Mouse (Mus musculus) C2C12 (cell line): ENCODE results near the gene Ndufs7. TPM values are rescaled to one million over a fixed set of nuclear protein-coding genes. Genes with fewer than 3 reads are reported as not detected.

Experiments
- H3K27me3 ChIP-seq: one replicate; pipeline ENCODE4 v1.6.1; 2011; ENCODE audit not compliant: control insufficient read depth, insufficient read depth, insufficient read length
- H3K36me3 ChIP-seq: one replicate; pipeline ENCODE4 v1.6.1; 2011; ENCODE audit not compliant: control insufficient read depth, insufficient read depth
- H3K4me3 ChIP-seq: one replicate; pipeline ENCODE4 v1.5.1; 2011; ENCODE audit warnings: mild to moderate bottlenecking, control low read depth; ENCODE audit not compliant: poor library complexity, insufficient read depth, severe bottlenecking
- H3K79me2 ChIP-seq: one replicate; pipeline ENCODE4 v1.6.1; 2011; ENCODE audit not compliant: control insufficient read depth, insufficient read depth
- H3K79me3 ChIP-seq: one replicate; pipeline ENCODE4 v1.6.1; 2011; ENCODE audit warnings: low read depth, control low read depth
- H3ac ChIP-seq: one replicate; pipeline ENCODE3; 2011; ENCODE audit warnings: low read depth; ENCODE audit not compliant: control insufficient read depth, insufficient read length
- CEBPB ChIP-seq: IDR thresholded peaks from one replicate; pipeline ENCODE4 v1.6.1; 2011; ENCODE audit warnings: low read depth, mild to moderate bottlenecking, control low read depth, moderate library complexity
- CTCF ChIP-seq: IDR thresholded peaks from one replicate; pipeline ENCODE4 v1.5.1; 2011; ENCODE audit not compliant: control insufficient read depth, insufficient read depth, insufficient read length
- FOSL1 ChIP-seq: IDR thresholded peaks from one replicate; pipeline ENCODE4 v1.8.0; 2011; ENCODE audit warnings: mild to moderate bottlenecking, low read length; ENCODE audit not compliant: poor library complexity, insufficient read depth, severe bottlenecking
- MAX ChIP-seq: IDR thresholded peaks from one replicate; pipeline ENCODE4 v1.6.1; 2011; ENCODE audit warnings: mild to moderate bottlenecking, control low read depth
- MYOD1 ChIP-seq: IDR thresholded peaks from one replicate; pipeline ENCODE4 v1.6.1; 2011; ENCODE audit warnings: low read depth; ENCODE audit not compliant: control insufficient read depth, insufficient read length
- MYOG ChIP-seq: IDR thresholded peaks from one replicate; pipeline ENCODE4 v1.6.1; 2011; ENCODE audit not compliant: control insufficient read depth, insufficient read length; ENCODE audit errors: extremely low read depth
- USF1 ChIP-seq: IDR thresholded peaks from one replicate; pipeline ENCODE4 v1.6.1; 2011; ENCODE audit warnings: low read depth, mild to moderate bottlenecking, control low read depth, moderate library complexity
- polyA plus RNA-seq: library from polyadenylated mRNA; unstranded; fragments of >200 nt; fragmentation: generic; extraction: Trizol; gene quantifications from one replicate; pipeline ENCODE4 v1.2.1, GENCODE M21; 2012; ENCODE audit warnings: missing spikeins

Gene Ndufs7
- polyA plus RNA-seq, 1 experiment = 288 TPM

- TF ChIP-seq USF1 (no peak), MYOD1 (no peak), MAX (no peak), FOSL1 (no peak), CTCF (no peak), CEBPB (no peak), MYOG (no peak)
- H3K36me3 ChIP-seq = peaks cover 97% of the 10 kb centered on the region
- H3K79me2 ChIP-seq = peaks cover 14% of the 10 kb centered on the region
Measured at GRCm38 (mm10) chr10:80238306-80238705, 10.6 kb upstream of the Ndufs7 start.

GRCm38 (mm10) chr10:80239791-80240190 is 9.1 kb upstream of the Ndufs7 start:
- Histone ChIP-seq H3K4me3 (no peak overlapping the region), H3K36me3 (peaks cover 97% of the 10 kb centered on the region)
- no peak for TF ChIP-seq FOSL1
- no peak for TF ChIP-seq CEBPB
- no peak for TF ChIP-seq USF1
- no peak for TF ChIP-seq MAX
- no peak for TF ChIP-seq MYOG
- TF ChIP-seq CTCF = no peak
- no peak for TF ChIP-seq MYOD1

More at GRCm38 (mm10) chr10:80238306-80238705, 10.6 kb upstream of the Ndufs7 start:
- Histone ChIP-seq H3K79me3 (peaks cover 11% of the 10 kb centered on the region), H3K27me3 (no peaks in the 10 kb centered on the region), H3K4me3 (no peak overlapping the region), H3ac (no peak overlapping the region)

GRCm38 (mm10) chr10:80242088-80242487 is 6.8 kb upstream of the Ndufs7 start:
- Histone ChIP-seq H3K79me2 (no peaks in the 10 kb centered on the region), H3K79me3 (no peaks in the 10 kb centered on the region), H3K36me3 (peaks cover 81% of the 10 kb centered on the region), H3ac (no peak overlapping the region), H3K4me3 (no peak overlapping the region), H3K27me3 (no peaks in the 10 kb centered on the region)
- no peak for TF ChIP-seq MYOG
- no peak for TF ChIP-seq USF1
- no peak for TF ChIP-seq CEBPB
- TF ChIP-seq FOSL1 = no peak
- TF ChIP-seq MAX = no peak
- no peak for TF ChIP-seq CTCF
- no peak for TF ChIP-seq MYOD1

More at GRCm38 (mm10) chr10:80239791-80240190, 9.1 kb upstream of the Ndufs7 start:
- Histone ChIP-seq H3K79me3 (peaks cover 3% of the 10 kb centered on the region), H3K27me3 (no peaks in the 10 kb centered on the region), H3ac (no peak overlapping the region), H3K79me2 (no peaks in the 10 kb centered on the region)

- Histone ChIP-seq H3K36me3 (peaks cover 76% of the 10 kb centered on the region), H3ac (no peak overlapping the region), H3K79me2 (no peaks in the 10 kb centered on the region), H3K27me3 (no peaks in the 10 kb centered on the region), H3K4me3 (no peak overlapping the region), H3K79me3 (no peaks in the 10 kb centered on the region)
- no peak for TF ChIP-seq MYOG
- TF ChIP-seq FOSL1 = no peak
- TF ChIP-seq USF1 = no peak
- no peak for TF ChIP-seq MYOD1
- no peak for TF ChIP-seq CEBPB
- no peak for TF ChIP-seq MAX
- TF ChIP-seq CTCF = no peak
Measured at GRCm38 (mm10) chr10:80242607-80243006, 6.3 kb upstream of the Ndufs7 start.

GRCm38 (mm10) chr10:80244791-80245399 is 4.0 kb upstream of the Ndufs7 start:
- TF ChIP-seq MAX (no peak), FOSL1 (no peak), USF1 (no peak), CEBPB (no peak), CTCF (no peak), MYOG (no peak), MYOD1 (no peak)
- Histone ChIP-seq H3K4me3 (no peak overlapping the region), H3ac (no peak overlapping the region), H3K79me2 (peaks cover 7% of the 10 kb centered on the region), H3K27me3 (no peaks in the 10 kb centered on the region), H3K79me3 (peaks cover 5% of the 10 kb centered on the region), H3K36me3 (peaks cover 53% of the 10 kb centered on the region)

GRCm38 (mm10) chr10:80245600-80245999 is 3.3 kb upstream of the Ndufs7 start:
- Histone ChIP-seq H3K4me3 (no peak overlapping the region), H3K79me2 (peaks cover 14% of the 10 kb centered on the region), H3K36me3 (peaks cover 46% of the 10 kb centered on the region), H3K79me3 (peaks cover 11% of the 10 kb centered on the region), H3ac (peak overlapping the region; percentile 36), H3K27me3 (no peaks in the 10 kb centered on the region)
- TF ChIP-seq MAX = peak; percentile 40
- peak; percentile 33 for TF ChIP-seq CTCF
- no peak for TF ChIP-seq MYOD1
